Mouse (Mus musculus): Measurements from ENCODE around the gene Zfp706. TPM values are rescaled to one million over a fixed set of nuclear protein-coding genes. Genes with fewer than 3 reads are reported as not detected.
A peak's percentile ranks its signal among the peaks of the same experiment; 100 is the strongest.

Zfp706 gene
- 421 and 423 TPM in 2 replicates for polyA plus RNA-seq (2014; fragmentation: Nextera tagmentation; extraction: Ambion mirVana)

DNA sequence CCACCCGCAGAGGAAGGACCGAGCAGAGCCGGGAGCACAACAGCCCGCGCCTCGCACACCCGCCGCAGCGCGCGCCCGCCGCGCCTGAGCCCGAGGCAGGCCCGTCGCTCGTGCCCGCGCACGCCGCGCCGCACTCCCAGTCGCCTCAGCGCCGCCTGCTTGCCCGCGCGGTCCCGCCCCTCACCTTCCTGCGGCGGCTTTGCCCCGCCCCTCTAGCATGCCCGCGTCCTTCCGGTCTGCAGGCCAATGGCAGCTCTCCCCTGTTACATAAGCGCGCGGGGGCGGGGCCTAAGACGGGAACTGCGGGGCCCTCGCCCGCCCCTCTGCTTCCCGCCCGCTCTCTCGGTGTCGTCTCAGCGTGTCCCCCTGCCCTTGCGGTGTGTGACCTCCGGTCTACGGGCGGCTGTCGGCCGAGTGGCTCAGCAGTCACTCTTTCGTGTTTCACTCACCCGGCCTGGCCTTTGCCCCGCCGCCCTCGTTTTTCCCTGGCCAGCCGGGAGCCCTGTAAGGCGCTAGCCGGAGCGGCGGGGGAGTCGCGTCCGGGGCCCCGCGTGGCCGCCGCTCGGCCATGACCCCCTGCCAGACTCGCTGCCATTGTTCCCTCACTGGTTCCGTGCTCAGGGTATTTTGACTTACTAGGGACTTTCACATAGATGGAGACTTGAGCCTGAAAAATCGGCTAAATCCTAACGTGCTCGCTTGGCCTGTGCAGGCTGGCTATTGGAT lies at the start of gene Zfp706:
Gene Zfp706 (minus strand): TSS at position 541 of the 726 bp plus-strand sequence.
- Histone ChIP-seq H3K27ac (ENCODE audit: low read depth, low read length) (peak within 1 kb of the TSS; percentile 99), H3K4me2 (peak within 1 kb of the TSS; percentile 75), H3K36me3 (ENCODE audit: control insufficient read depth, insufficient read depth, low read length) (peaks cover 10% of the 10 kb centered on the region), H3K27me3 (ENCODE audit: control insufficient read depth, insufficient read depth, low read length) (no peaks in the 10 kb centered on the region), H3K4me3 (ENCODE audit: low read depth, low read length) (peak within 1 kb of the TSS; percentile 98), H3K4me1 (ENCODE audit: control insufficient read depth, insufficient read depth, low read length) (peaks cover 20% of the 10 kb centered on the region), H3K9me3 (replicated peaks; ENCODE audit: control insufficient read depth, low read length) (no peaks in the 10 kb centered on the region), H3K9ac (ENCODE audit: low read depth, low read length) (peak within 1 kb of the TSS; percentile 99)
- ATAC-seq (replicated peaks; ENCODE audit: insufficient number of reproducible peaks, low FRiP score, low TSS enrichment): peak; percentile 99
- under 1% methylated on average over 55 of the region's 79 CpGs for WGBS (ENCODE audit: insufficient replicate concordance)

GRCm38 (mm10) chr15:37054582-37054981 lies 47.0 kb upstream of the Zfp706 start:
- no peak for ATAC-seq (replicated peaks; ENCODE audit: insufficient number of reproducible peaks, low FRiP score, low TSS enrichment)
- H3K4me3 ChIP-seq (ENCODE audit: low read depth, low read length): no peak overlapping the region
- WGBS (ENCODE audit: insufficient replicate concordance): 85% methylated on average over 5 of the region's 5 CpGs
- no peak overlapping the region for H3K4me2 ChIP-seq
- no peak overlapping the region for H3K9ac ChIP-seq (ENCODE audit: low read depth, low read length)
- H3K27me3 ChIP-seq (ENCODE audit: control insufficient read depth, insufficient read depth, low read length): no peaks in the 10 kb centered on the region
- H3K9me3 ChIP-seq (replicated peaks; ENCODE audit: control insufficient read depth, low read length): no peaks in the 10 kb centered on the region; the same call in 1 of the 2 replicates
- H3K4me1 ChIP-seq (ENCODE audit: control insufficient read depth, insufficient read depth, low read length): no peaks in the 10 kb centered on the region
- H3K27ac ChIP-seq (ENCODE audit: low read depth, low read length): no peak overlapping the region
- no peaks in the 10 kb centered on the region for H3K36me3 ChIP-seq (ENCODE audit: control insufficient read depth, insufficient read depth, low read length)

DNA sequence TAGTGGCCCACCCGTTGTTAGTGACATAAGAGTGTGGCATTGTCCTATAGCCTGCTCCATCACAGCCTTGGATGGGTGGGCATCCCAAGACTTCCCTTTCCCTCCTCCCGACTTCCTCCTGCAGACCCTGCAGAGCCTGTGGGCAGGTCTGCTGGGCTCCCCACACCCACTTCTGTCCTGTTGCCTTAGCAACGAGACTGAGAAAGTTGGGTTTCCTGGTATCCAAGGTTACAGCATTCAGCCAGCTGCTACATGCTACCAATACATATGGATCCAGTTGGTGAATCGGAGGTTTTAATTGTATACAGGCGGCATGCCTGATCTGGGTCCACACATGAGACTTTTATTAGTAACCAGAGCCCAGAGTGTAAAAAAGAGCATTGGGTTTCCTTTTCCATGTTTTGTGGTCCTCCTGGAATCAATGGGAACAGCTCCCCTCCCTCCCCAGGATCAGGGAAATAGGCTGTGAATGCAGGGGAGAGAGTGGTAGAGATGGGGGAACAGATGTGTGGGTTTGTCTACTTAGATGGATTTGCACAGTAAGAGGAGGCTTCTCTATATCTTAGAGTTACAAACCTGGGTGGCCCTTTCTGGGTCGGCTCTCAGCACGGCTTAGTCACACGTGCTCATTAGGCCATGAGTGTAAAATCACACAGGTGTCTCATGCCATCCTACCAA lies 45.7 kb upstream of the Zfp706 start:
- ATAC-seq (replicated peaks; ENCODE audit: insufficient number of reproducible peaks, low FRiP score, low TSS enrichment): no peak
- H3K9ac ChIP-seq (ENCODE audit: low read depth, low read length): no peak overlapping the region
- H3K36me3 ChIP-seq (ENCODE audit: control insufficient read depth, insufficient read depth, low read length): no peaks in the 10 kb centered on the region
- WGBS (ENCODE audit: insufficient replicate concordance): 74% methylated on average over 8 of the region's 8 CpGs
- no peak overlapping the region for H3K27ac ChIP-seq (ENCODE audit: low read depth, low read length)
- H3K9me3 ChIP-seq (replicated peaks; ENCODE audit: control insufficient read depth, low read length): no peaks in the 10 kb centered on the region; the same call in 1 of the 2 replicates
- H3K4me1 ChIP-seq (ENCODE audit: control insufficient read depth, insufficient read depth, low read length): no peaks in the 10 kb centered on the region
- H3K27me3 ChIP-seq (ENCODE audit: control insufficient read depth, insufficient read depth, low read length): no peaks in the 10 kb centered on the region
- no peak overlapping the region for H3K4me2 ChIP-seq
- H3K4me3 ChIP-seq (ENCODE audit: low read depth, low read length): no peak overlapping the region

DNA sequence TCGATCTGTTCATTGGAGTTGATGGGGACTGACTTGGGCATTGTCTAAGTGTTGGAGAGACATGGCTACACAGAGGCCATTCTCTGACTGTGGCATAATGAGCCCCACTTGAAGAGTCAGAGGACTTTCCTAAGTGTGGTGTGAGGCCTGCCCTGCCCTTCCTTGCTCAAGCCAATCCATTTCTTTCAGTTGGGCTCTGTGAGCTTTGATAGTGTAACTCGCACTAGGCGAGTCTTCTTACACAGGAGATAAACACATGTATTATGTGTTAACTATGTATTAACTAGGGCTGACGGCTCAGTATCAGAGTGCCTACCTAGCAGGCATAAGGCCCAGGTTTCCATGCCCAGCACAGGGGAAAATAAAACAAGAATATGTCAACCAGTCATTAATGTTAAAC lies 39.8 kb upstream of the Zfp706 start:
- H3K9ac ChIP-seq (ENCODE audit: low read depth, low read length): no peak overlapping the region
- H3K36me3 ChIP-seq (ENCODE audit: control insufficient read depth, insufficient read depth, low read length): no peaks in the 10 kb centered on the region
- no peak overlapping the region for H3K4me2 ChIP-seq
- H3K9me3 ChIP-seq (replicated peaks; ENCODE audit: control insufficient read depth, low read length): no peaks in the 10 kb centered on the region; the same call in 1 of the 2 replicates
- H3K27me3 ChIP-seq (ENCODE audit: control insufficient read depth, insufficient read depth, low read length): no peaks in the 10 kb centered on the region
- WGBS (ENCODE audit: insufficient replicate concordance): 88% methylated on average over 4 of the region's 4 CpGs
- peaks cover 6% of the 10 kb centered on the region; the same call in 1 of the 2 replicates for H3K4me1 ChIP-seq (ENCODE audit: control insufficient read depth, insufficient read depth, low read length)
- no peak for ATAC-seq (replicated peaks; ENCODE audit: insufficient number of reproducible peaks, low FRiP score, low TSS enrichment)
- no peak overlapping the region for H3K27ac ChIP-seq (ENCODE audit: low read depth, low read length)
- H3K4me3 ChIP-seq (ENCODE audit: low read depth, low read length): no peak overlapping the region

DNA sequence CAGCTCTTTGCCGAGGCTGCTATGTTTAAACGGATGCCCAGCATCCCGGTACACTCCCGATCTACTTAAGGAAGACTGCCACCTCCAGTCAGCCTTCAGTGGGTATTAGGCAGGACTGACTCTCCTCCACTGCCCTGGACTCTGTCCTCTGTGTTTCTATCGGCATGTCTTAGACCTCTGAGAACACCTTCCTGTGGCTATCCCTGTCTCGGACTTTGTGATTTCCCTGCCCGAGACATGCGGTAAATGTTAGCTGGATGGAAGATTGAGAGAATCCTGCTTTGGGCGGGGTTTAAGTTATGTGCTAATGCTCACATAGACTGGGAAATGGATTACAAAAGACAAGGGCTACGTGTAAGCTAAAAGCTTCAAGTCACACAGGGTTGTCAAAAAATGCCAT lies 39.0 kb upstream of the Zfp706 start:
- no peak for ATAC-seq (replicated peaks; ENCODE audit: insufficient number of reproducible peaks, low FRiP score, low TSS enrichment)
- Histone ChIP-seq H3K4me1 (ENCODE audit: control insufficient read depth, insufficient read depth, low read length) (peaks cover 7% of the 10 kb centered on the region; the same call in 1 of the 2 replicates), H3K9me3 (replicated peaks; ENCODE audit: control insufficient read depth, low read length) (no peaks in the 10 kb centered on the region), H3K9ac (ENCODE audit: low read depth, low read length) (no peak overlapping the region), H3K4me2 (no peak overlapping the region), H3K27me3 (ENCODE audit: control insufficient read depth, insufficient read depth, low read length) (no peaks in the 10 kb centered on the region), H3K4me3 (ENCODE audit: low read depth, low read length) (no peak overlapping the region), H3K27ac (ENCODE audit: low read depth, low read length) (no peak overlapping the region), H3K36me3 (ENCODE audit: control insufficient read depth, insufficient read depth, low read length) (no peaks in the 10 kb centered on the region)
- 82% methylated on average over 10 of the region's 10 CpGs for WGBS (ENCODE audit: insufficient replicate concordance)

- H3K4me2 ChIP-seq: no peak overlapping the region
- H3K27ac ChIP-seq (ENCODE audit: low read depth, low read length): no peak overlapping the region
- no peaks in the 10 kb centered on the region for H3K27me3 ChIP-seq (ENCODE audit: control insufficient read depth, insufficient read depth, low read length)
- WGBS (ENCODE audit: insufficient replicate concordance): 69% methylated on average over 7 of the region's 7 CpGs
- no peaks in the 10 kb centered on the region for H3K36me3 ChIP-seq (ENCODE audit: control insufficient read depth, insufficient read depth, low read length)
- H3K9ac ChIP-seq (ENCODE audit: low read depth, low read length): no peak overlapping the region
- no peaks in the 10 kb centered on the region for H3K9me3 ChIP-seq (replicated peaks; ENCODE audit: control insufficient read depth, low read length)
- no peak overlapping the region for H3K4me3 ChIP-seq (ENCODE audit: low read depth, low read length)
- H3K4me1 ChIP-seq (ENCODE audit: control insufficient read depth, insufficient read depth, low read length): peaks cover 7% of the 10 kb centered on the region; the same call in 1 of the 2 replicates
- ATAC-seq (replicated peaks; ENCODE audit: insufficient number of reproducible peaks, low FRiP score, low TSS enrichment): no peak
Measured at GRCm38 (mm10) chr15:37046131-37046530, 38.6 kb upstream of the Zfp706 start.

- no peak overlapping the region for H3K4me2 ChIP-seq
- H3K27ac ChIP-seq (ENCODE audit: low read depth, low read length): no peak overlapping the region
- H3K9me3 ChIP-seq (replicated peaks; ENCODE audit: control insufficient read depth, low read length): no peaks in the 10 kb centered on the region
- 73% methylated on average over 12 of the region's 12 CpGs for WGBS (ENCODE audit: insufficient replicate concordance)
- no peak for ATAC-seq (replicated peaks; ENCODE audit: insufficient number of reproducible peaks, low FRiP score, low TSS enrichment)
- no peaks in the 10 kb centered on the region for H3K36me3 ChIP-seq (ENCODE audit: control insufficient read depth, insufficient read depth, low read length)
- H3K27me3 ChIP-seq (ENCODE audit: control insufficient read depth, insufficient read depth, low read length): no peaks in the 10 kb centered on the region
- peaks cover 7% of the 10 kb centered on the region; the same call in 1 of the 2 replicates for H3K4me1 ChIP-seq (ENCODE audit: control insufficient read depth, insufficient read depth, low read length)
- H3K4me3 ChIP-seq (ENCODE audit: low read depth, low read length): no peak overlapping the region
- no peak overlapping the region for H3K9ac ChIP-seq (ENCODE audit: low read depth, low read length)
Measured at GRCm38 (mm10) chr15:37045456-37045855, 37.9 kb upstream of the Zfp706 start.

- Histone ChIP-seq H3K9ac (ENCODE audit: low read depth, low read length) (no peak overlapping the region), H3K27me3 (ENCODE audit: control insufficient read depth, insufficient read depth, low read length) (no peaks in the 10 kb centered on the region), H3K27ac (ENCODE audit: low read depth, low read length) (no peak overlapping the region), H3K4me3 (ENCODE audit: low read depth, low read length) (no peak overlapping the region), H3K4me2 (peak overlapping the region; percentile 9; the same call in 1 of the 2 replicates), H3K9me3 (replicated peaks; ENCODE audit: control insufficient read depth, low read length) (no peaks in the 10 kb centered on the region), H3K4me1 (ENCODE audit: control insufficient read depth, insufficient read depth, low read length) (peaks cover 7% of the 10 kb centered on the region; the same call in 1 of the 2 replicates), H3K36me3 (ENCODE audit: control insufficient read depth, insufficient read depth, low read length) (no peaks in the 10 kb centered on the region)
- 23% methylated on average over 5 of the region's 5 CpGs for WGBS (ENCODE audit: insufficient replicate concordance)
- no peak for ATAC-seq (replicated peaks; ENCODE audit: insufficient number of reproducible peaks, low FRiP score, low TSS enrichment)
Measured at GRCm38 (mm10) chr15:37042559-37042958, 35.0 kb upstream of the Zfp706 start.

Measured in heart, embryonic 11.5 days (tissue).